Mouse (Mus musculus): ENCODE results near the gene Dst. TPM values are rescaled to one million over a fixed set of nuclear protein-coding genes. Genes with fewer than 3 reads are reported as not detected.
A peak's percentile ranks its signal among the peaks of the same experiment; 100 is the strongest.

Gene Dst
- 134 and 152 TPM in 2 replicates for total RNA-seq (2021)
- long read RNA-seq, partial matches to known transcripts: 2 of 8 reads
- long read RNA-seq, other reads (novel, unspliced or antisense): 6 of 8 reads

DNA sequence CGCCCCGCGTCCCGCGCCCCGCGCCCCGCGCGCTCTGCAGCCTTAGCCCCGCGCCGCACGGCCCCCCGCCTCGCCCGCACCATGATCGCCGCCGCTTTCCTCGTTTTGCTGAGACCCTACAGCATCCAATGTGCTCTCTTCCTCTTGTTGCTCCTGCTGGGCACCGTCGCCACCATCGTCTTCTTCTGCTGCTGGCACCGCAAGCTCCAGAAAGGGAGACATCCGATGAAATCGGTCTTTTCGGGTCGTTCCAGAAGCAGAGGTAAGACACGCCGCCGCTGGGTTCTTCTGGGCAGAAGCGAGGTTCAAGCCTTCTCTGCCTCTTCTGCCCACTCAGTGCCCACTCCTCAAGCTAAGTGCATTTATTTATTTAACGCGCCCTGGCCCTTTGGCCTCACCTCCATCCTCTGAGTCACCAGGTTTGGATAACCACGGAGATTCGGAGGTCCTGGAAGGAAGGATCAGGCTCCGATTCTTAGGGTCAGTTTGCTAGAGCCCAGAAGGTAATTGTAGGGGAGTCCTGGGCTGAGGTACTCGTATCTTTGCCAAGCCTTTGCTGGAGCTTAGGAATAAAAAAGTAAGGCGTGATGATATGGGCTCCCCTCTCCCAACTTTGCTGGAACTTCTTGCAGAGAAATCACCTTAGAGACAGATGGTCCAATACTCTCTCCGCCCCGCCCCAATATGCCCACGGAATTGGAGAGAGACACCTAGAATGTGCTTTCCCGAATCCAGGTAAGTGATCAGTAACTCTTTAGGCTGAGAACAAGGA is at the start of gene Dst:
Dst (plus strand) TSS at position 35 of the 772 bp plus-strand sequence.
- DNase-seq: no peak

- no peak for DNase-seq
Measured at GRCm38 (mm10) chr1:33869031-33869430, 39.0 kb upstream of the Dst start.

GRCm38 (mm10) chr1:33869437-33869836 is 38.6 kb upstream of the Dst start:
- DNase-seq: no peak

DNA sequence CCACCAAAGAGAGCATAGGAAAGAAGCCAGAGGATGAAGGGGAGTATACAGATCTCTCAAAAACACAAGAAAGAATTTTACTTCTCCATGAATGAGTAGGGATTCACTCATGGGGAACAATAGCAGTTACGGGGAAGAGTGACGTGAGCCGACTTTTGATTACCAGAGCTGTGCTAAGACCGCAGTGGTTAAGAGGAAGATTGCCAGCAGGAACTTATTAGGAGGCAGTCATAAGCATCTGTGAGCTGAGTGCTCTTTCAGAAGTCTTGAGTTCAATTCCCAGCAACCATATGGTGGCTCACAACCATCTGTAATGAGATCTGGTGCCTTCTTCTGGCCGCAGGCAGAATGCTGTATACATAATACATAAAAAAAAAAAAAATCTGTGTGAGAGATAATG is 34.5 kb upstream of the Dst start:
- no peak for DNase-seq

DNA sequence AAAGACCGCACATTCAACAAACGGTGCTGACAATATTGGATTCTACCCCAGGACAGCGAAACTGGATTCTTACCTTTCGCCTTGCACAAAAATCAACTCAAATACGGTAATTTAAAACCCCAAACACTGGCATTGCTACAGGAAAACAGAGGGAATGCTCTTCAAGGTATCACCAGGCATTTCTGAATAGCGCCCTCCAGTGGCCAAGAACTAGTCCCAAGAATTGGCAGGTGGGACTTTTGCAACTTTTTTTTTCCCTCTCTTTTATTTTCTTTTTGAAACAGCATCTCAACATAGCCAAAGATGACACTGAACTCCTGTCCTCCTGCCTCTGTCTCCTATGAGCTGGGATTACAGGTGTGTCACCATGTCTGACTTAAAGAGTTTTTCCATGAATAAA is 32.3 kb upstream of the Dst start:
- peak; percentile 13 for DNase-seq

GRCm38 (mm10) chr1:33876416-33876815 is 31.6 kb upstream of the Dst start:
- DNase-seq: no peak

DNA sequence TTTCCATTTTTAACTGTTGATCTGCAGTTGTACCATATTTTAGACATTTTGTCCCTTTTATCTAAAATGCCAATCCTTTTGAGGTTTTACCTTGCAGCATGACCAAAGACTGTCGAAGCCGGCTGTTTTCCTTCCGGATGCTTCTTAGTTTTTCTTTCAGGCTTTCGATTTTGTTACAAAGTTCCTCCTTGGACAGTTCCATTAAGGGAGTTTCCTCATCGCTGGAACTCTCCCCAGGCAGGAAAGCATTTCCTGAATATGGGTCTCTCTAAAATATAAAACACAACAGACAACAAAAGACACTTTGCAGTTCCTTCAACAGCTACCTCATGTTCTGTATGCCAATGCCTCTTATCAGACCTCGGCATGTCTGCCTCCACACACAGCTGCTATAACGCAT is 29.9 kb upstream of the Dst start:
- DNase-seq: no peak

GRCm38 (mm10) chr1:33883102-33883839 is 24.8 kb upstream of the Dst start:
- peak; percentile 20 for DNase-seq

- DNase-seq: peak; percentile 49
Measured at GRCm38 (mm10) chr1:33892784-33893183, 15.2 kb upstream of the Dst start.

DNA sequence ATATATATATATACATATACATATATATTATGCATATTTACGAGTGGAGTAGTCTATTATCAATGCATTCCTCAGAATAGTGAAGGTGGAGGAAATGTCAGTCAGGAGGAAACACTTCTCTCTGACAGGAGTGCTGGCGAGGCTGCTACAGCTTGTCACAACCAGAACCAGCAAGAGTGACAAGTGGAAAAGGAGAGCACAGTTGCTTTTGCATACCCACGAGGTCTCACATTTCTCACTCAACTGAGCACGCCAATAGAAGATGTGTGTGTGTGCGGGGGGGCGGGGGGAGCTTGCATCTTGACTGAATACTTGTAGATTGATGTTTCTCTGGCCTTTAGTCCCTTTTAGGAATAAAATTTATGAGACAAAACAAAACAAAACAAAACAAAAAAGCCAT is 11.9 kb upstream of the Dst start:
- no peak for DNase-seq

DNA sequence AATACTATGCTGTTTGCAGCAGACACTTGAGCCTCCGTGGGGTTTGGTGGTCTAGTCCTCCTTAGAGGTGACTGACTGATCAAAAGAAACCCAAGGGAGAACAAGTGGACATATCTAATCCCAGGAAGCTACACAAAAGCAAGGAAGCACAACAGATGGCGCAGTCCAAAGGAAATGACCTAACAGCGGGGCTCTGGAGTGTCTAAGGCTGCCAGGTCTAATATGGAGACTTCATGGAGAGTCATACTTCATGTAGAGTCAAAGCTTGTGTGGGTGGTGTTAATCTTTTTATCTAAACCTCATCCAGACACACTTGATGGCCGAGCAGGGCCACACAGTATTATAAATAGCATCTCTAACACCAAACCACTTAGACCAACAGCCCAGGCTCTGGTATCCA is 11.4 kb upstream of the Dst start:
- DNase-seq: no peak

DNA sequence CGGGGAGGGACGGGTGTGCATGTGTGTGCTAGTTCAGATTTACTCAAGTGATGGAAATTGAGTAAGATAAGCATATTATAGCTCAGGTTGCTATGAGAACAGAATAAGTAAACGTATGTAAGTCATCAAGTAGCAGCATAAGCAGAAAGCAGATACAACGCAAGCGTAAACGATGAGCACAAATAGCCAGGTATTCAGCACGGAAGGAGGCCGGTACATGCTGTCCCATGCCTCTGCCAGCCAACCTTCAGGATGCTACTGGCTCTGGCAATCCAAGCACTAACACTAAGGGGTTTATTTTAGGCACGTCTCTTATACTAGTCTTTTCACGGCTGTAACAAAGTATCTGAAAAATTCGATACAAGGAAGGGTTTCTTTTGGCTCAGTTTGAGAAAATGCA is 10.6 kb upstream of the Dst start:
- DNase-seq: no peak

GRCm38 (mm10) chr1:33898373-33898772 is 9.7 kb upstream of the Dst start:
- no peak for DNase-seq

DNA sequence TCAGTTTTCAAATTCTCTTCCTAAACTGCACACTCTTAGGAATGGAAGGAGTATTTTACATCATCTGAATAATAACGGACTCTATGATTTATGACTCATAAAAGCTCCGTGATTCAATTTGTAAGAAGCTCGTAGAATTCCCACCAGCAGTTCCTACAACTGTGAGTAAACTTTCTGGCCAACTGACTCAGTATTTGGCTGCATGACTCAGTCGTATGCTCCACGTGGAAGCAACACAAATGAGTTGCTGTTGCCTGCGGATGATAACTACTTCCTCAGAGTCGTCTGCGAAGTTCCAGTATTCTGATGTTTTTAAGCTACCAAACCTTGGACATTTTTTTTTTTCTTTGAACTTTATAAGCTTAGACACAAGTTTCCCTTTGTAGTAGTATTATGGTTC is 7.8 kb upstream of the Dst start:
- DNase-seq: peak; percentile 14

DNA sequence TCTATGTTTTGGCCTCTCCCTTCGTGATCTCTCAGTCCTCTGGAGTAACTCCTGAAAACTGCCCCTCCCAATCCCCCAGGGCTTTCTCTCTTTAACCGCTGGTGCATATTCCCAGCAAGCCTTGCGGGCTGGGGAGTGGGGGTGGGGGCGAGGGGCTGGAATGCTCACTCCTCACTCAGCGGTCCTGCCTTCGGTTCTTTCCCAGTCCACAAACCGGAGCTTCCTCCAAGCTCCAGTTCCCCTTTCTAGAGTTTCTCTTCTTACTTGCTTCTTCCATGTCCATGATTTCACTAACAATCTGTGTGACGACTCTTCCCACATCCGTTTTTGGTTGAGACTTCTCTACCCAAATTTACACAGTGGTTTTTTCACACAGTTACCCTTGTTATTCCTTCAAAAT is 4.4 kb upstream of the Dst start:
- no peak for DNase-seq

DNA sequence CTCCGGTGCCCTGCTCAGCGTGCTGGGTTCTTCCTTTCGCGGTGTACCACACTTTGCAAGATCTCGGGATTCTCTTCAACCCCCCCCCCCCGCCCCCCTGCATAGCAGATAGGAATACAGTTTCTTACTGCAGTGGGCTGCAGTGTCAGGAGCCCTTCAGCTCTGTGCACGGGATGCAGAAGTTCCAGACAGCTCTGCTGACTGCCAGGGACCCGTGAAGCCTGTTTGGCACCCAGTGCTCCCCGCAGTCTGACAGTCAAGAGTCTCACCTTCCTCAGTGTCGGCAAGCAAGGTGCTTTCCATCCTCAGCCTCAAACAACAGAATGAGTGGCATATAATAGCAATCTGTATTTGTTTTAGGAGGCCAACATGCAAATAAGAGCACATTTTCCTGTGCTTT is 1.8 kb upstream of the Dst start:
- DNase-seq: no peak

GRCm38 (mm10) chr1:33906927-33907326 is 1.1 kb upstream of the Dst start:
- peak; percentile 6 for DNase-seq

GRCm38 (mm10) chr1:33907421-33908190 is 419 bp upstream of the Dst start, which contains the start of gene Bend6:
Gene Bend6 (minus strand): TSS chr1:33907816.
- peak; percentile 76 for DNase-seq

- no peak for DNase-seq
Measured at GRCm38 (mm10) chr1:33911589-33911988, 3.6 kb downstream of the Dst start.

DNA sequence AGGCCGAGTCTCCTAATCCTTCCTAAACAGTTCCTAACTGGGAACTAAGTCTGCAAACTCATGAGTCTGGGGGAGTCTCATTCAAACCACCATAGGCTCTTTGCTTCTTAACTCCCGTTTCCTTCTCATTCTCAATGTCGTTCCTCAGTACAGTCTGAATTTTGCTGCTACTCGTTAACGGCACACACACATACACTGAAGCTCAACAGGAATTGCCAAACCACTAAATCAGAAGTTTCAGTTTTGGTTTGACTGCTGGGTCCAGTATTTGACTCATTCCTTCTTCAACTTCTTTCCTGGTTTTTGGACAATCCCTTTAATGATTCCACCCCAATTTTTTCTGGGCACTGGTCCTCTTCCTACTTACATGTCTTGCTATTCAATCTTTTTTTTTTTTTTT is 8.5 kb downstream of the Dst start:
- no peak for DNase-seq

DNA sequence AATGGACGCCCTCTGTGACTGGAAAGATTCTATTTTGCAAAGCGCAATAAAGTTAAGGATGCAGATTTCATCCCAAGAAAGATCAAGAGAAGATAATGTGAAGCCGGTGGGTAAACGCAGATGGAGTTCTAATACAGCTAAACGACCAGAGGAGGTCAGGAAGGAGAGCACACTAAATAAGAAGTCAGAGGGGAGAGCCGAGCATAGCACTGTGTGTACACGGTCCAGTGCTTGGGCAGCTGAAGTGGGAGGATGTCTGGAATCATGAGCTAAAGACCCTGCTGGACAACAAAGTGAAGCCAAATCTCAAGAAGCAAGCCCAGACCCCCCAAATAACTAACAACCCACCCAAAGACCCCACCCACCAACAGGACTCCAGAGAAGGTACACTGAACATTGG is 14.9 kb downstream of the Dst start:
- no peak for DNase-seq

GRCm38 (mm10) chr1:33925283-33925682 is 17.3 kb downstream of the Dst start:
- DNase-seq: no peak

DNA sequence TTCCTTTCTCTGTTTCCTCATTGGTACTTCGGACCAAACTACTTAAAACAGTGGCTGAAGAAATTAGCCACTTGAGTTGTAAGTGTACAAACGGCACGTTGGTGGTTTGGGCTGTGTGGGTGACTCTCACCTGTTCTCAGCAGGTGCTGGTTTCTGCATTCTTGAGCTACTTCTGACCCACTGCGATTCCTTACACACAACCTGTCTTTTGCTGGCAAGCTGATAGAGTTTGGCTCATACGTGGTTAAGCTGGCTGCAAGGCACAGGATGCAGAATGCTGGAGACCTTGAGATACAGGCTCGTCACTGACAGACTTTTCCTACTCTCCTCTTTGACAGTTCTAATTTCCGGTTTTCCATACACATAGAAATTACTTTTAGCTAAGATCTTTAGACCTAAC is 19.4 kb downstream of the Dst start:
- DNase-seq: no peak
